Mouse (Mus musculus) layer of hippocampus, adult 2 months (tissue): ENCODE data around the gene Tmco3. TPM values are rescaled to one million over a fixed set of nuclear protein-coding genes. Genes with fewer than 3 reads are reported as not detected.

Experiments used
- DNase-seq, 2 experiments: peaks; one replicate each; pipeline ENCODE4 v3.0.0; 2022; ENCODE audit warnings: low spot score in 2 of 2
- H3K27ac ChIP-seq: fragments of 200-600 bp; 2 replicates; pipeline ENCODE4 v1.8.1; 2022
- H3K4me3 ChIP-seq: fragments of 200-600 bp; 2 replicates; pipeline ENCODE4 v1.8.1; 2022; ENCODE audit warnings: mild to moderate bottlenecking
- CTCF ChIP-seq: fragments of 200-600 bp; conservative IDR thresholded peaks from 2 replicates; pipeline ENCODE4 v1.8.1; 2022; ENCODE audit warnings: antibody characterized with exemption, mild to moderate bottlenecking, moderate library complexity
- total RNA-seq, 2 experiments: library from RNA; stranded (reverse); gene quantifications; 2 replicates each; pipeline ENCODE4 v1.2.3; 2021

Gene Tmco3
- total RNA-seq, 2 experiments from 2014 or later = 42.8 to 42.9 TPM

GRCm38 (mm10) chr8:13283200-13283599, 4.8 kb upstream of the Tmco3 start:
- no peak for DNase-seq
- no peak overlapping the region for H3K4me3 ChIP-seq
- peak; percentile 53 for TF ChIP-seq CTCF
- no peak overlapping the region for H3K27ac ChIP-seq

- peak overlapping the region; percentile 90 for H3K4me3 ChIP-seq
- peak overlapping the region; percentile 100 for H3K27ac ChIP-seq
- DNase-seq = peak; percentile 60 to 76
- no peak for TF ChIP-seq CTCF
Observed at GRCm38 (mm10) chr8:13287304-13287691, 692 bp upstream of the Tmco3 start.

- no peak for DNase-seq
- Histone ChIP-seq H3K4me3 (peak overlapping the region; percentile 90), H3K27ac (peak overlapping the region; percentile 100)
- TF ChIP-seq CTCF = no peak
Observed at GRCm38 (mm10) chr8:13288646-13289045, 656 bp downstream of the Tmco3 start.

- Histone ChIP-seq H3K27ac (no peak overlapping the region), H3K4me3 (no peak overlapping the region)
- DNase-seq = peak; percentile 67 to 78
- TF ChIP-seq CTCF = peak; percentile 95
Observed at GRCm38 (mm10) chr8:13292364-13292763, 4.4 kb downstream of the Tmco3 start.

- no peak for DNase-seq
- Histone ChIP-seq H3K4me3 (no peak overlapping the region), H3K27ac (no peak overlapping the region)
- TF ChIP-seq CTCF = no peak
Observed at GRCm38 (mm10) chr8:13293677-13294470, 5.9 kb downstream of the Tmco3 start.

GRCm38 (mm10) chr8:13299571-13299970, 11.6 kb downstream of the Tmco3 start:
- no peak for DNase-seq
- Histone ChIP-seq H3K27ac (no peak overlapping the region), H3K4me3 (no peak overlapping the region)
- TF ChIP-seq CTCF = no peak

- TF ChIP-seq CTCF = no peak
- Histone ChIP-seq H3K27ac (no peak overlapping the region), H3K4me3 (no peak overlapping the region)
- DNase-seq = no peak
Observed at GRCm38 (mm10) chr8:13301036-13301435, 13.0 kb downstream of the Tmco3 start.

GRCm38 (mm10) chr8:13305459-13305858, 17.5 kb downstream of the Tmco3 start:
- H3K4me3 ChIP-seq = no peak overlapping the region
- H3K27ac ChIP-seq = no peak overlapping the region
- peak in 1 of 2 experiments; percentile 16 for DNase-seq
- no peak for TF ChIP-seq CTCF

GRCm38 (mm10) chr8:13305884-13306283, 17.9 kb downstream of the Tmco3 start:
- Histone ChIP-seq H3K27ac (no peak overlapping the region), H3K4me3 (no peak overlapping the region)
- DNase-seq = no peak
- peak; percentile 39 for TF ChIP-seq CTCF

- no peak for DNase-seq
- no peak overlapping the region for H3K4me3 ChIP-seq
- H3K27ac ChIP-seq = no peak overlapping the region
- TF ChIP-seq CTCF = no peak
Observed at GRCm38 (mm10) chr8:13306309-13306909, 18.4 kb downstream of the Tmco3 start.

- H3K4me3 ChIP-seq = no peak overlapping the region
- DNase-seq = no peak
- no peak for TF ChIP-seq CTCF
- H3K27ac ChIP-seq = no peak overlapping the region
Observed at GRCm38 (mm10) chr8:13306916-13307315, 18.9 kb downstream of the Tmco3 start.

- H3K27ac ChIP-seq = no peak overlapping the region
- no peak for DNase-seq
- H3K4me3 ChIP-seq = no peak overlapping the region
- no peak for TF ChIP-seq CTCF
Observed at GRCm38 (mm10) chr8:13314922-13315321, 26.9 kb downstream of the Tmco3 start.

- Histone ChIP-seq H3K27ac (no peak overlapping the region), H3K4me3 (no peak overlapping the region)
- no peak for TF ChIP-seq CTCF
- no peak for DNase-seq
Observed at GRCm38 (mm10) chr8:13316671-13317070, 28.7 kb downstream of the Tmco3 start.

GRCm38 (mm10) chr8:13326598-13326997, 38.6 kb downstream of the Tmco3 start:
- peak; percentile 72 for TF ChIP-seq CTCF
- Histone ChIP-seq H3K4me3 (no peak overlapping the region), H3K27ac (no peak overlapping the region)
- no peak for DNase-seq
